Mouse (Mus musculus): Measurements from ENCODE around the gene Gm5157. TPM values are rescaled to one million over a fixed set of nuclear protein-coding genes. Genes with fewer than 3 reads are reported as not detected.
"Not testable (repeated sequence)": the region's sequence is repeated elsewhere in the genome, so short reads cannot be mapped to it uniquely, and the experiment has no call there.

Gene Gm5157
- not detected for total RNA-seq (2021)
- long read RNA-seq, experiment 1: 0 reads
- long read RNA-seq, experiment 2: 0 reads

DNA sequence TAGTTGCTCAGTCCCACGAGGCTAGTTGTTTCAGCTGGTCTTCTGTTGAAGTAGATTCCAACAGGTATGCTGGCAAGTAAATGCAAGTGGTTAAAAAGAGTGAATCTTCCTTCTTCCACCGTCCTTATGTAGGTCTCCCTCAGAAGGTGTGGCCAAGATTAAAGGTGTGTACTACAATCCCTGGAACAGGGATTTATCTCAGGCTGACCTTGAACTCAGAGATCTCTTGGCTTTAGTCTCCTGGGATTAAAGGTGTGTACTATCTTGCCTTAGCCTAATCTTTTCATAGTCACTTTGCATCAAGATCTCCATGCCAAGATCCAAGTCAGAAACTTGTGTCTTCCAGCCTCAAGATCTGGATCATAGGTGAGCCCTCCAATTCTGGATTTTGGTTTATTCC, at the start of gene Gm5157:
Gene Gm5157, minus strand, starts transcription at position 101 of the 400 bp plus-strand sequence.
- not testable (repeated sequence) for DNase-seq

DNA sequence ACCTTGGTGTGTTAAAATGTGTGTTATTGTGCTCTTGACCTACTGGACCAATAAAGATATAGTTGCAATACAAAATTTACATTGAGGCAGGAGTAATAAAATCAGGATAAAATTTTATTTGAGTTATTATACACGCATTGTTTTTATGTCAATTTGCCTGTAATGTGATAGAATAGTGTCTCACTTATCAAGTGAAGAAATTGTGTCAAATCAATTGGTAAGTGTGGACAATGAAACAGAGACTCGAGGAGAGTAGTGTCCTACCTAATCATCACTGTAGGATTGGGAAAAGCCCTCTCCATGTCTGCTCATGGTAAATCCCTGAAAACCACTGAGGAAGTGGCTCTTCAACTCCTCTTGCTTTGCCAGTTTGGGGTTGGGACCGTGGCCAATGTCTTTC, 28.3 kb downstream of the Gm5157 start, which contains the start of gene Vmn1r123:
Gene Vmn1r123, plus strand, starts transcription at position 301 of the 400 bp plus-strand sequence.
- DNase-seq: not testable (repeated sequence)

Other genes with a start within 250 kb of the Gm5157 start
- gene Vmn1r119, start 178.0 kb downstream of the Gm5157 start, total RNA-seq (2021): not detected
- not detected for gene Vmn1r120, start 136.6 kb downstream of the Gm5157 start, total RNA-seq (2021)
- gene Vmn1r121, start 91.9 kb downstream of the Gm5157 start, total RNA-seq (2021): not detected
- not detected for gene Vmn1r122, start 56.3 kb downstream of the Gm5157 start, total RNA-seq (2021)
- not detected for gene Vmn1r123, start 28.2 kb downstream of the Gm5157 start, total RNA-seq (2021)
- gene Vmn1r124, start 70.2 kb upstream of the Gm5157 start, total RNA-seq (2021): not detected
- not detected for gene Vmn1r125, start 81.8 kb upstream of the Gm5157 start, total RNA-seq (2021)
- not detected for gene Vmn1r126, start 111.0 kb upstream of the Gm5157 start, total RNA-seq (2021)
- not detected for gene Vmn1r127, start 129.4 kb upstream of the Gm5157 start, total RNA-seq (2021)
- gene Vmn1r128, start 158.9 kb upstream of the Gm5157 start, total RNA-seq (2021): not detected
- gene Vmn1r129, start 170.9 kb upstream of the Gm5157 start, total RNA-seq (2021): not detected
- gene Gm6882, start 242.3 kb upstream of the Gm5157 start, total RNA-seq (2021): not detected

Data from gastrocnemius, postnatal 10 days (tissue).